Mouse (Mus musculus): Measurements from ENCODE around the gene Smad3.

- no peak for TF ChIP-seq GATA1 (IDR thresholded peaks at IDR 0.05; ENCODE audit: borderline replicate concordance, low read length)
- TF ChIP-seq FLI1 (IDR thresholded peaks at IDR 0.05; ENCODE audit: low read length) = no peak
Observed at GRCm38 (mm10) chr9:63610231-63610630, 147.6 kb downstream of the Smad3 start.
